Mouse (Mus musculus): ENCODE results near the gene Fam222b.

GRCm38 (mm10) chr11:78069646-78070045 is 24.8 kb upstream of the Fam222b start:
- TF ChIP-seq EP300 (IDR thresholded peaks at IDR 0.05; ENCODE audit: low read depth) (no peak), CTCF (IDR thresholded peaks at IDR 0.05; ENCODE audit: low read depth) (no peak)
